Mouse (Mus musculus) cerebellum, postnatal 25 days (tissue): ENCODE results near the gene H2-Eb2.

Experiments
- DNase-seq, 2 experiments: peaks; one replicate each; pipeline ENCODE4 v3.0.0; 2021; ENCODE audit warnings: mixed read lengths in 2 of 2

The H2-Eb2 gene

DNA sequence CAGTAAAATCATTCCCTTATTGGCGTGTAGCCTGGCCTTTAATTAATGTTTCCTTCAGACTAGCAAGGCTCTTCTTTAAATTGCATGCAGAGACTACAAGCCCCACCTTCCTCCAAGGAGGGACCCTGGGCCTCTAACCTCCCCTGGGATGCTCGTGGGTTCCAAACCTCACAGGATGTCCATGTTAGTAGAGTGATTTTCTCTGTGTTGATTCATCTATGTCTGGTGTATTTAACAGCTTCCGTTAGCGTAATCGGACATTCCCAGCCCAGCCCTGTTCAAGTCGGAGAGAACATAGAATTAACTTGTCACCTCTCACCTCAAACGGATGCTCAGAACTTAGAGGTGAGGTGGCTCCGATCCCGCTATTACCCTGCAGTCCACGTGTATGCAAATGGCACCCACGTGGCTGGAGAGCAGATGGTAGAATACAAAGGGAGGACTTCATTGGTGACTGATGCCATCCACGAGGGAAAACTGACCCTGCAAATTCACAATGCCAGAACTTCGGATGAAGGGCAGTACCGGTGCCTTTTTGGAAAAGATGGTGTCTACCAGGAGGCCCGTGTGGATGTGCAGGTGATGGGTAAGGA is 37.6 kb downstream of the H2-Eb2 start:
- no peak for DNase-seq

DNA sequence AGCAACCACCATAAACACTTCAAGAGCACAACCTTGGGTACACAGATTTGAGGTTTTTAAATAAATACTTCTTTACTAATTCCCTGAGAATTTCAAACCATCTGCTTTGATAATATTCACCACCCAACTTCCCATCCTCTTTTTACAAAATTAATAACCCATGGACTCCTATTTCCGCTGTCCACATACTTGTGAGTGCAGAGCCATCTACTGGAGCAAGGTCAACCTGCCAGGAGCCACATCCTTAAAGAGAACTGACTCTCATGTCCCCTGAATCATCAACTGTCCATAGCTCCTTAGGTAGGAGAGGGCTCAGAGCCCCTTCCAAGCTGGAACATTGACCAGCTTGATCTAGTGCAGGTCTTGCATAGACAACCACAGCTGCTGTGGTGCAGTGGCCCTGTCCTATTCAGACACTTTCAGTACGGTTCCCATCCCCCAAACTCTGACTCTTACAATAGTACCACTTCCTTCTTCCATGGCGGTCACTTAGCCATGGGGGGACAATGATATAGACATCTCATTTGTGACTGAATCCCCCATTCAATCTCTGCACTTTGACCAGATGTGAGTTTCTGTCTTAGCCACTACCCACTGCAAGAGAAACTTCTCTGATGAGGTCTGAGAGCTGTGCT is 38.3 kb downstream of the H2-Eb2 start:
- no peak for DNase-seq

DNA sequence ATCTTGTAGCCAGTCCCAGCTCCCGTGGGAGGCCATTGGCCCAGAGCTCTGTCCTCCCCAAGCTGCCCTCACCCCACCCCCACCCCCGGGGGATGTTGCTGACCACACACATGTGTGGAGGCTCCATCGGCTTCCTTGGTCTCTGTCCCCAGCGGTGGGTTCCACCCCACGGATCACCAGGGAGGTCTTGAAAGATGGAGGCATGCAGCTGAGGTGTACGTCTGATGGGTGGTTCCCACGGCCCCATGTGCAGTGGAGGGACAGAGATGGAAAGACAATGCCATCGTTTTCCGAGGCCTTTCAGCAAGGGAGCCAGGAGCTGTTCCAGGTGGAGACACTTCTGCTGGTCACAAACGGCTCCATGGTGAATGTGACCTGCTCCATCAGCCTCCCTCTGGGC is 39.6 kb downstream of the H2-Eb2 start:
- DNase-seq, result no peak

DNA sequence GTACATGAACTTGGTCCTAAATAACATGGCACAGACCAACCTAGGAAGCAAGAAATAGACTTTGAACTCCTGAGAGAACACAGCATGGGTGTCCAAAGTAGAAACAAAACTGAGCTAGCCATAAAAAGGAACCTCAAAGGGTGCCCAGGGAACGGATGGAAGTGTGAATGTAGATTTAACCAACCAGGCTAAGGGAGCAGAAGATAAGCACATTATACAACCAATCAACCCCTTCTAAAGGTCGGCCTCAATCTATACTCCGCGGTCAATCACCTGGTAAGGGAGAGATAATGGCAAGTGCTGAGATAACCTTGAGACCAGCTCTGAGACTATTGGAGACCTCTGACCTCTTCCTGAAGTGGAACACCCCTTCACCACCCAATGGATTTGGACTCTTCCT is 45.1 kb downstream of the H2-Eb2 start:
- no peak for DNase-seq

DNA sequence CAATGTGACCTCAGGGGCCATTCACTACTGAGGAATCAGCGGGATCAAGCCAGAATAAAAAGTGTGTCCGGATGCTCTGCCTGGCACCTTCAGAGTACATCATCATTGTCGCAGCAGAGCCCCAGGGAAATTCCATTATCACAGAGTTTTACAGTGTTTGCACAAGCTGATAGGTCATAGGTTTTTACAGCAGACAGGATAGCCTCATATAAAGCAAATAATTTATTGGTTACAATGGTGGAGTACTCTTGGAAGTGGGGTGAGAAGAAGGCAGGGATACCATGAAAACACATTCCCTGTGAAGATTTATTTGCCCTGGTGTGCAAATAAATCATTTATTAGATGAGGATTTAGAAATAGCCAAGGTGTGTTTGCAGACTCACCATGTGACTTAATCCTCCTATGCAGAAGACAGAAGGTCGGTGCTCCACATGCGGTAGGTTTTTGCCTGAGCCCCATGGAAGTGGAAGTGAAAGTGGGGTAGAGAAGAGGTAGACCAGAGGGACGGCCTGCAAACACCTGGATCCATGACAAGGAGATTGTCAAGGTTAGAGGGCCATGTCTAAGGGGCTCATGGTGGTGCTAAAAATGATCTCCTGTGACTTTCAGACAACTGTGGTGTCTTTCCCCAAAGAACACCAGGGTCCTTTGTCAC is 47.7 kb downstream of the H2-Eb2 start:
- DNase-seq, result no peak

DNA sequence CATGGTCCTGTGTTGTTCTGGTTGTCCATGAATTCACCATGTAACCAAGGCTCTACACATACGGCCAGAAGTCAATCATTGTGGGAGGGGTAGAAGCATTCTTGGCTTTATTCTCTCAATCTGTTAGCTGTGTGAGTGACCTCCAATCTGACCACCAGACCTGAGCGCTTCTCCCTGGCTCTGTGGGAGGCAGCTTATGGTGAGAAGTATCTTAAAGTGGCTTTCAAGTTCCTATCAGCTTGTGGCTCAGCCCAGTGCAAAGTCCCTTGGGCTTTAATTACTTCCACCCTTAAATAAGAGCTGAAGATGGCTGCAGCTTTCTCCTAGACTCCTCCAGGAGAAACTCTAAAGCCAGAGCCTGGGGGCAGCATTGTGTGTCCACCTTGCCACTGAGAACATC is 51.4 kb downstream of the H2-Eb2 start, which contains the start of gene Btnl1:
TSS of gene Btnl1 (plus strand) at position 286 of the 400 bp plus-strand sequence.
- DNase-seq, result no peak

DNA sequence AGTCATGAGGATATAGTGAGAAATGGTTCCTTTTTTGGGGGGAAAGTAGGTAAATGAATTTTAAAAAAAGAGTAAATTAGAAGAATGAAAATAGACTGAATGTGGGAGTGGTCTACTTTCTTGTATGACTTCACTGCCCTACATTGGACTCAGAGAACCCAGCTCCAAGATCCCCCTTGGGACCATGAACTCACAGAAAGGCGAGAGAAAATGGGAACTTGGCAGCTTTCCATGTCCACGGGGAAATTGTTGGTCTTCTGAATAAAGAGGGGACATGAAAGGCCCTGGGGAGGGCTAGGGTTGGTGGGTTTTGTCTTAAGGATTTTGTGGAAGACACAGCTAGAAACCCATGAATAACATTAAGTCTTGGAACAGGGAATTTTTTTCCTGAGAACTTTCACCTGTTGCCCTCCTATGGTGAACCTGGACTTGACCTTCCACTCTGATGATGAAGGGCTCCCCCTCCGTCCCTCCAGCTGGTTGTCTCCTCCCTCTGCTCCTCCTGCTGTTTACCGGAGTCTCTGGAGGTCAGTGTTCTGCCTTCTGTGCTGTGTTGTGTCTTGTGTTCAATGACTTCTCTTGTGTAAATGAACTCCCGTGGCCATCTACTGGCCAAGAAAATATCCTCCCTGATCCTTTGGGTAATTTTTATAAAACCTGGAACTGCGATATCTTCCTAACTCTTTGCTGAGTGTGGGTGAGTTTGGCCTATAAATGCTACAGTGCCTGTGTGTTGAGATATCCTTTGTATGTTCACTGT is 52.2 kb downstream of the H2-Eb2 start:
- DNase-seq, result no peak

DNA sequence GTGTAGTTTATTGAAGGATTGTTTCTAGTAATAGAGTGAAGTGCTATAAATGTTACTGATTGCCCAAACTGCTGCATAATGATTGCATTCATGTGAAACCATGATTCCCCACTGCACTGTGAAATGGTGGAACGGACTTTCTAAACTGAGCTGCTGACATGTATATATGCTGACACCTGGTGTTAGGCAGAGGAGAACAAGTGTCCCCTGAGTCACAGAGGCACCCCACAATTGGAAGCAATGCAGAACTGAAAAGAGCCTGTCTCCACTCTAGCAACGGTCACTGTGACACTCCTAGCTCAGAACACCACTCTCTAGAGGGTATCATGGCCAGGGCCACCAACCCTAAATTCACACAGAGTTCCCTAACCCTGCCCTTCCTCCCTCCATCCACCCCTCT is 53.3 kb downstream of the H2-Eb2 start:
- no peak for DNase-seq

DNA sequence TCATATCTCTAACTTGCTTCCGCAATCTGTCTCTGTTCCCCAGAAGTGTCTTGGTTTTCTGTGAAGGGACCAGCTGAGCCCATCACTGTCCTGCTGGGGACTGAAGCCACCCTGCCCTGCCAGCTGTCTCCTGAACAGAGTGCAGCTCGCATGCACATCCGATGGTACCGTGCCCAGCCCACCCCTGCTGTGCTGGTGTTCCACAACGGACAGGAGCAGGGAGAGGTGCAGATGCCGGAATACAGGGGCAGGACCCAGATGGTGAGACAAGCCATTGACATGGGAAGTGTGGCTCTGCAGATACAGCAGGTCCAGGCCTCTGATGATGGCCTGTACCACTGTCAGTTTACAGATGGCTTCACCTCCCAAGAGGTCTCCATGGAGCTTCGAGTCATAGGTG is 54.0 kb downstream of the H2-Eb2 start:
- no peak for DNase-seq

DNA sequence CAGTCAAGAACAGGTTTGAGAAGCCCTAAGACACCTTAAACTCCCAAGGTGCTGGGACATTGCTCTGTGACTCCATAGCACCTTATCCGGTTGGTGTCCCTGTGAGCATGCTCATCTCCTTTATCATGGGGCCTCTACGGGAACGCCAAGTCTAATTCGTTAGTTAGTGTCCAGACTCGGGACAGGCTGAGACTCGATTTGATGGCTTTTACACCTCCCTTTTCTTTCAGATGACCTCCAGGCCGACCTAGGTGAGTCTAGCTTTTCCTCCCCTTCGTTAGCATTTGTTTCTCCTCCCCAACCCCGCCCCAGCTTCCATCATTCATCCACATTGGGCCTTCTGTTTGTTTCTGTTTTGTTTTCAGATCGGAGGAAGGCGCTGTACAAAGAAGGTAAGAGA is 56.4 kb downstream of the H2-Eb2 start:
- DNase-seq, result no peak

DNA sequence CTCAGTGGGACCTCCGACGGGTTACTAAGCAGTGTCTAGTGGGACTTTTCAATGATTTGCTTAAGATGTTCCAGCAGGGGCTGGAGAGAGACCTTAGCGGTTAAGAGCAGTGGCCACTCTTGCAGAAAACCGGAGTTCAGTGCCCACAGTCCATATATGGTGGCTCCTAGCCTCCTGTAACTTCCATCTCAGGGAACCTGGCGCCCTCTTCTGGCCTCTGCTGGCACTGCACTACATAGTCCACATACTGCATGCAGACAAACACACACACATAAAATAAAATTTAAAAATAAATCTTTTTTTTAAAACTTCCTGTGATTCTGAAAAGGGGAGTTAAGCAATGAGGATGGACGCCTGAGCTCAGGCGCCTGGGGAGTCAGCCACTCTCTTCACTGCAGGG is 57.7 kb downstream of the H2-Eb2 start:
- peak in 1 of 2 experiments; percentile 6 for DNase-seq

DNA sequence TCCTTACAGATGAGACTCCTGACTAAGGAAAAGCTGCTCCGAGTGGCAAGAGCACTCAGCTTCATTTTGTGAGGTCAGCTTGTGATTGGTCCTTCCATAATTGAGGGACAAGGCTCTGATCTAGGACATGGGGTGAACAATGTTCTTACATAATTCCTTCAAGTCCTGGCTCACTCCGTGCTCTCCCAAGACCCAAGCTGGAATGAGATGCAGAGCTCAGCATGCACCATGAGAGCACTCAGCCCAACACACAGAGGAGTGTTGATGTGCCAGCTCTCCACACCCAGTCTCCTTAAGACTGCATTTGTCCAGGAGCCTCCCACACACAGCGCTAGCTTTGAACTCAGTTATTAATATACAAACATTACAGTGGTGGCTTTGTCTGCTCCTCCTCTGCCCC is 59.2 kb downstream of the H2-Eb2 start:
- DNase-seq, result no peak

DNA sequence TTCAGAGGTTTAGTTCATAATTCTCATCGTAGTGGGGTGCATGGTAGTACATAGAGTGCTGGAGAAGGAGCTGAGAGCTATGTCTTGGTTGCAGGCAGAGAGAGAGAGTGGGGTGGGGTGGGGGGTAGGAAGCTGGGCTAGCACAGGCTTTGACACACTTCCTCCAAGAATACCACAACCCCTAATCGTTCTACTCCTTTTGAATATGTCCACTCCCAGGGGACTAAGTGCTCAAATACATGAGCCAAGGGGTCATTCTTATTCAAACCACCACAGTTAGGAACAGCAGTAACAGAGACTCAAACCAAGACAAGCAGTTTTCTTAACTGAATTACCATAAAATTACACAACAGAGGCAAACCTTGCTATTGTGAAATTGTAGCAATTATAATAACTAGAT is 61.2 kb downstream of the H2-Eb2 start:
- DNase-seq, result no peak

DNA sequence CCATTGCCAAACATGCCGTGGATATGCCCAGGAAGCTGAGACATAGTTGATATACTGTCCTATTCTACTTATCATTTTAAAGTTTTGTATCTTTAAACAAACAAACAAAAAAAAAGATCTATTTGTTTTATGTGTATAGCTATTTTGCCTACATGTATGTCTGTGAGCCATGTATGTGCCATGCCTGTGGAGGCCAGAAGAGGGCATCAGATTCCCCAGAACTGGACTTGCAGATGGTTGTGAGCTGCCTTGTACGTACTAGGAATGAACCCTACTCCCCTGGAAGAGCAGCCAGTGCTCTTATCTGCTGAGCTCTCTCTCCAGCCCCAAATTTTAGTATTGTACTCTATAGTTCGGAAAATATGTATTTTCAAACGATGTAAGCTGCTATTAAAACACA is 63.0 kb downstream of the H2-Eb2 start:
- DNase-seq, result peak; percentile 41 to 67
